Comparison of ENCODE assay signal across 11 mouse cellular contexts in the genomic region with DNA sequence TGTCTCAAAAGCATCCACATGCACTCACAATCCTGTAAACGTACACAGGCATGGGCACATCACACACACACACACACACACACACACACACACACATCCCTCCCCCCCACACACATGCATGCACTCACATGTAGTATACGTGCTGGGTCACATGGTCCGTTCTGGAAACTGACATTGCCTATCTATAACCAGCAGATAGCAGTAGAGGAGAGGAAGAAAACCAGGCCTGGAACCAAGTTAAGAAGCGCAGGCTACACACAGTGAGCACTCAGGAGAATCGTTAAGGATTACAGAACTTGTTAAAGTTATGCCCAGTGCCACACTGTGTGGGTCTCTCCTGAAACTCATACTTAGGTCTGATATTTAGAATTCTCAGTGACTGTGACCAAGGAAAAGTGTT. TPM values are rescaled to one million over a fixed set of nuclear protein-coding genes. Genes with fewer than 3 reads are reported as not detected.
"Had no signal": no experiment of that assay in that cellular context is flagged by ENCODE, and none has a peak within 500 bp of the region (broad histone marks: within the 10 kb centered on the region; RNA-seq: fewer than 3 reads in every experiment).

No protein-coding gene starts in this region.

RNA-seq across cellular contexts. Expression of a gene that starts 41.6 kb away (rescaled TPM):
- total RNA-seq: gastrocnemius, postnatal 25 days; granulocyte monocyte progenitor cell, adult 5-6 weeks; heart, adult 18-20 months; heart, postnatal 36 days; hematopoietic stem cell, adult 5-6 weeks; hindbrain, postnatal 0 days had no signal
- polyA plus RNA-seq: heart, embryonic 10.5 days; heart, embryonic 12.5 days; heart, embryonic 14.5 days; hindbrain, embryonic 11.5 days; liver, embryonic 11.5 days had no signal
